Mouse (Mus musculus): ENCODE measurements around the gene Zfp316.

Zfp316 gene

GRCm38 (mm10) chr5:143284762-143285161 lies 14.9 kb upstream of the Zfp316 start:
- no peak for DNase-seq (ENCODE audit: low spot score in 2 of 2)

GRCm38 (mm10) chr5:143279247-143279646 lies 9.4 kb upstream of the Zfp316 start:
- no peak for DNase-seq (ENCODE audit: low spot score in 2 of 2)

GRCm38 (mm10) chr5:143275761-143276160 lies 5.9 kb upstream of the Zfp316 start:
- no peak for DNase-seq (ENCODE audit: low spot score in 2 of 2)

GRCm38 (mm10) chr5:143272540-143273330 lies 2.9 kb upstream of the Zfp316 start:
- no peak for DNase-seq (ENCODE audit: low spot score in 2 of 2)

GRCm38 (mm10) chr5:143272108-143272507 lies 2.3 kb upstream of the Zfp316 start:
- DNase-seq (ENCODE audit: low spot score in 2 of 2): no peak

GRCm38 (mm10) chr5:143271642-143272041 lies 1.8 kb upstream of the Zfp316 start:
- no peak for DNase-seq (ENCODE audit: low spot score in 2 of 2)

GRCm38 (mm10) chr5:143270151-143270519 lies 313 bp upstream of the Zfp316 start:
- DNase-seq (ENCODE audit: low spot score in 2 of 2): no peak

- no peak for DNase-seq (ENCODE audit: low spot score in 2 of 2)
Measured at GRCm38 (mm10) chr5:143268985-143269362, 848 bp downstream of the Zfp316 start.

GRCm38 (mm10) chr5:143266794-143267193 lies 3.0 kb downstream of the Zfp316 start:
- no peak for DNase-seq (ENCODE audit: low spot score in 2 of 2)

GRCm38 (mm10) chr5:143265409-143265808 lies 4.4 kb downstream of the Zfp316 start:
- DNase-seq (ENCODE audit: low spot score in 2 of 2): no peak

- no peak for DNase-seq (ENCODE audit: low spot score in 2 of 2)
Measured at GRCm38 (mm10) chr5:143264689-143265088, 5.1 kb downstream of the Zfp316 start.

- no peak for DNase-seq (ENCODE audit: low spot score in 2 of 2)
Measured at GRCm38 (mm10) chr5:143261636-143262035, 8.2 kb downstream of the Zfp316 start.

GRCm38 (mm10) chr5:143255802-143256201 lies 14.0 kb downstream of the Zfp316 start:
- DNase-seq (ENCODE audit: low spot score in 2 of 2): no peak

- no peak for DNase-seq (ENCODE audit: low spot score in 2 of 2)
Measured at GRCm38 (mm10) chr5:143255131-143255519, 14.7 kb downstream of the Zfp316 start.

- no peak for DNase-seq (ENCODE audit: low spot score in 2 of 2)
Measured at GRCm38 (mm10) chr5:143254487-143255130, 15.2 kb downstream of the Zfp316 start.

- no peak for DNase-seq (ENCODE audit: low spot score in 2 of 2)
Measured at GRCm38 (mm10) chr5:143253881-143254486, 15.8 kb downstream of the Zfp316 start.

- DNase-seq (ENCODE audit: low spot score in 2 of 2): no peak
Measured at GRCm38 (mm10) chr5:143253186-143253880, 16.5 kb downstream of the Zfp316 start.

GRCm38 (mm10) chr5:143252791-143253185 lies 17.0 kb downstream of the Zfp316 start:
- DNase-seq (ENCODE audit: low spot score in 2 of 2): no peak

- DNase-seq (ENCODE audit: low spot score in 2 of 2): no peak
Measured at GRCm38 (mm10) chr5:143252039-143252438, 17.8 kb downstream of the Zfp316 start.

- no peak for DNase-seq (ENCODE audit: low spot score in 2 of 2)
Measured at GRCm38 (mm10) chr5:143244926-143245325, 24.9 kb downstream of the Zfp316 start.

- no peak for DNase-seq (ENCODE audit: low spot score in 2 of 2)
Measured at GRCm38 (mm10) chr5:143236036-143236435, 33.8 kb downstream of the Zfp316 start.

GRCm38 (mm10) chr5:143235028-143235693 lies 34.7 kb downstream of the Zfp316 start, which contains the start of gene Zfp12:
TSS of gene Zfp12 (plus strand) at chr5:143235163.
- DNase-seq (ENCODE audit: low spot score in 2 of 2): peak; percentile 90 to 94
